10 mouse cellular contexts compared by ENCODE assay signal in genomic region chr9:31301526-31302311, GRCm38 (mm10). TPM values are rescaled to one million over a fixed set of nuclear protein-coding genes. Genes with fewer than 3 reads are reported as not detected.
DNase-seq lines count a peak whose midpoint lies in the region; ATAC-seq and TF ChIP-seq lines count a peak whose summit lies in the region.
"Had no signal": no experiment of that assay in that cellular context is flagged by ENCODE, and none has a peak within 500 bp of the region (broad histone marks: within the 10 kb centered on the region; RNA-seq: fewer than 3 reads in every experiment).

No protein-coding gene starts in this region.

- H3K4me3 ChIP-seq in lung, embryonic 15.5 days: no peak overlapping the region
- no peak overlapping the region for H3K4me3 ChIP-seq in lung, postnatal 0 days (ENCODE audit: low read depth, low read length)
- H3K4me3 ChIP-seq in liver, embryonic 16.5 days (ENCODE audit: low read depth, low read length): no peak overlapping the region
- no peak overlapping the region for H3K4me3 ChIP-seq in left cerebral cortex, adult 2 months

- H3K27ac ChIP-seq in lung, embryonic 15.5 days: 0 out of 2 replicates have a peak overlapping the region, but pooled peaks have one; percentile 5
- H3K27ac ChIP-seq in lung, postnatal 0 days (ENCODE audit: low read length): no peak overlapping the region
- H3K27ac ChIP-seq in liver, embryonic 16.5 days (ENCODE audit: low read length): peak overlapping the region; percentile 84
- H3K27ac ChIP-seq in left cerebral cortex, adult 2 months: no peak overlapping the region

- no peaks in the 10 kb centered on the region for H3K9me3 ChIP-seq in lung, embryonic 15.5 days
- no peaks in the 10 kb centered on the region for H3K9me3 ChIP-seq in lung, postnatal 0 days (ENCODE audit: low read length)
- no peaks in the 10 kb centered on the region for H3K9me3 ChIP-seq in liver, embryonic 16.5 days (replicated peaks; ENCODE audit: control insufficient read depth, low read length)

- ATAC-seq in lung, embryonic 15.5 days (ENCODE audit: borderline replicate concordance, extremely low read depth, low FRiP score, low TSS enrichment): no peak
- no peak for ATAC-seq in lung, postnatal 0 days
- ATAC-seq in inflammation-experienced regulatory T-cells, adult 6 months: peak; percentile 25
- peak; percentile 52 for ATAC-seq in liver, embryonic 16.5 days (ENCODE audit: low read depth)

- no peak overlapping the region for H3K9ac ChIP-seq in lung, embryonic 15.5 days
- no peak overlapping the region for H3K9ac ChIP-seq in lung, postnatal 0 days (replicated peaks; ENCODE audit: low read depth)
- H3K9ac ChIP-seq in liver, embryonic 16.5 days (ENCODE audit: low read depth, low read length): no peak overlapping the region

- no peak for DNase-seq in lung, postnatal 0 days (ENCODE audit: low spot score)
- peak; percentile 73 for DNase-seq in thymus, postnatal 14 days
- DNase-seq in left cerebral cortex, adult 2 months (ENCODE audit: extremely low spot score in 1 of 2, low spot score in 2 of 2): no peak
- DNase-seq in kidney, postnatal 10 days: no peak
- DNase-seq: cerebellum, postnatal 36 days; kidney, postnatal 14 days; retina, postnatal 1 day had no signal

- TF ChIP-seq EP300 in lung, postnatal 0 days (IDR thresholded peaks at IDR 0.05): no peak

- H3K36me3 ChIP-seq in lung, embryonic 15.5 days: no peaks in the 10 kb centered on the region
- H3K36me3 ChIP-seq in lung, postnatal 0 days (ENCODE audit: insufficient read depth, low read length): no peaks in the 10 kb centered on the region
- no peaks in the 10 kb centered on the region for H3K36me3 ChIP-seq in liver, embryonic 16.5 days (ENCODE audit: control insufficient read depth, insufficient read depth)

- H3K4me2 ChIP-seq in lung, embryonic 15.5 days: no peak overlapping the region
- H3K4me2 ChIP-seq in lung, postnatal 0 days (replicated peaks; ENCODE audit: low read depth, low read length): no peak overlapping the region
- H3K4me2 ChIP-seq in liver, embryonic 16.5 days (ENCODE audit: low read depth, low read length): no peak overlapping the region

- H3K4me1 ChIP-seq in lung, embryonic 15.5 days: peaks cover 21% of the 10 kb centered on the region; the same call in 1 of the 2 replicates
- no peaks in the 10 kb centered on the region; the same call in 1 of the 2 replicates for H3K4me1 ChIP-seq in lung, postnatal 0 days (ENCODE audit: insufficient read depth, low read depth, low read length)
- H3K4me1 ChIP-seq in liver, embryonic 16.5 days (ENCODE audit: control insufficient read depth, low read depth, low read length): peaks cover 19% of the 10 kb centered on the region

- intact Hi-C loops in left cerebral cortex, adult 2 months (cut with DNase I): no loop called here

- TF ChIP-seq CTCF in lung, postnatal 0 days (IDR thresholded peaks at IDR 0.05): no peak
- TF ChIP-seq CTCF in left cerebral cortex, adult 2 months (IDR thresholded peaks at IDR 0.05): no peak

- 57% methylated on average over 5 of the region's 5 CpGs for WGBS in lung, embryonic 15.5 days
- 77% methylated on average over 5 of the region's 5 CpGs for WGBS in lung, postnatal 0 days
- 48% methylated on average over 5 of the region's 5 CpGs for WGBS in liver, embryonic 16.5 days (ENCODE audit: insufficient replicate concordance)

- no peaks in the 10 kb centered on the region for H3K27me3 ChIP-seq in lung, embryonic 15.5 days
- no peaks in the 10 kb centered on the region for H3K27me3 ChIP-seq in lung, postnatal 0 days (replicated peaks; ENCODE audit: insufficient read depth, low read length)
- H3K27me3 ChIP-seq in liver, embryonic 16.5 days (ENCODE audit: control insufficient read depth, insufficient read depth, low read depth, low read length): no peaks in the 10 kb centered on the region

RNA-seq across cellular contexts. Expression of gene Prdm10, which starts 21.4 kb away (rescaled TPM):
- polyA plus RNA-seq in lung, embryonic 15.5 days (2015; fragmentation: Nextera tagmentation; extraction: Ambion mirVana): 3.9 and 4.6 TPM in 2 replicates
- 1.2 and 1.5 TPM in 2 replicates for polyA plus RNA-seq in lung, postnatal 0 days (2015; fragmentation: Nextera tagmentation; extraction: Ambion mirVana)
- 1 to 10 TPM; 7.7 to 9.0 (median 8.5) TPM for polyA plus RNA-seq in inflammation-experienced regulatory T-cells, adult 6 months (2017; shearing (Covaris generic))
- polyA plus RNA-seq in liver, embryonic 16.5 days (2015; fragmentation: Nextera tagmentation; extraction: Ambion mirVana): 2.9 and 3.1 TPM in 2 replicates
- total RNA-seq in left cerebral cortex, adult 2 months (2021): 10 to 100 TPM; 23.1 to 24.5 TPM

Comparison
In these comparisons a context has a peak if more than half of its experiments do, and no peak if none do; other contexts are left out.
1. H3K27ac ChIP-seq: peak in lung, embryonic 15.5 days (single experiment) and liver, embryonic 16.5 days (single experiment); none in lung, postnatal 0 days (single experiment) and left cerebral cortex, adult 2 months (single experiment).
2. ATAC-seq: peak in inflammation-experienced regulatory T-cells, adult 6 months (single experiment) and liver, embryonic 16.5 days (single experiment); none in lung, embryonic 15.5 days (single experiment) and lung, postnatal 0 days (single experiment).